Mouse (Mus musculus) left cerebral cortex, adult 9 months (tissue): ENCODE measurements around the gene Foxp1.

Experiments
- DNase-seq, 2 experiments: peaks; one replicate each; pipeline ENCODE4 v3.0.0; 2022; ENCODE audit warnings: low spot score in 2 of 2

Gene Foxp1

GRCm38 (mm10) chr6:99359036-99359698 is 163.4 kb downstream of the Foxp1 start:
- DNase-seq = no peak

- DNase-seq = no peak
Measured at GRCm38 (mm10) chr6:99357931-99358330, 164.6 kb downstream of the Foxp1 start.

GRCm38 (mm10) chr6:99354338-99354737 is 168.2 kb downstream of the Foxp1 start:
- no peak for DNase-seq

- no peak for DNase-seq
Measured at GRCm38 (mm10) chr6:99353441-99353840, 169.1 kb downstream of the Foxp1 start.

GRCm38 (mm10) chr6:99350566-99350965 is 172.0 kb downstream of the Foxp1 start:
- no peak for DNase-seq

GRCm38 (mm10) chr6:99350156-99350555 is 172.4 kb downstream of the Foxp1 start:
- DNase-seq = no peak

- DNase-seq = no peak
Measured at GRCm38 (mm10) chr6:99347836-99348235, 174.7 kb downstream of the Foxp1 start.

- DNase-seq = no peak
Measured at GRCm38 (mm10) chr6:99344966-99345365, 177.6 kb downstream of the Foxp1 start.

- DNase-seq = no peak
Measured at GRCm38 (mm10) chr6:99344357-99344756, 178.2 kb downstream of the Foxp1 start.

- DNase-seq = no peak
Measured at GRCm38 (mm10) chr6:99343815-99344214, 178.7 kb downstream of the Foxp1 start.

- no peak for DNase-seq
Measured at GRCm38 (mm10) chr6:99342416-99342815, 180.1 kb downstream of the Foxp1 start.

- no peak for DNase-seq
Measured at GRCm38 (mm10) chr6:99340902-99341301, 181.6 kb downstream of the Foxp1 start.

- DNase-seq = no peak
Measured at GRCm38 (mm10) chr6:99339986-99340721, 182.4 kb downstream of the Foxp1 start.

GRCm38 (mm10) chr6:99339343-99339620 is 183.2 kb downstream of the Foxp1 start:
- DNase-seq = no peak

- DNase-seq = no peak
Measured at GRCm38 (mm10) chr6:99338593-99339342, 183.8 kb downstream of the Foxp1 start.

- no peak for DNase-seq
Measured at GRCm38 (mm10) chr6:99338174-99338573, 184.3 kb downstream of the Foxp1 start.

GRCm38 (mm10) chr6:99337575-99337974 is 184.9 kb downstream of the Foxp1 start:
- no peak for DNase-seq

- DNase-seq = no peak
Measured at GRCm38 (mm10) chr6:99336191-99336590, 186.3 kb downstream of the Foxp1 start.

- DNase-seq = no peak
Measured at GRCm38 (mm10) chr6:99335174-99335830, 187.2 kb downstream of the Foxp1 start.

GRCm38 (mm10) chr6:99334255-99334654 is 188.3 kb downstream of the Foxp1 start:
- no peak for DNase-seq

GRCm38 (mm10) chr6:99333127-99333526 is 189.4 kb downstream of the Foxp1 start:
- DNase-seq = no peak

GRCm38 (mm10) chr6:99330169-99330568 is 192.4 kb downstream of the Foxp1 start:
- no peak for DNase-seq
